Mouse (Mus musculus) ES-Bruce4 (cell line): ENCODE measurements around the gene Diexf. TPM values are rescaled to one million over a fixed set of nuclear protein-coding genes. Genes with fewer than 3 reads are reported as not detected.

Source experiments
- H3K27ac ChIP-seq: 2 replicates; pipeline ENCODE4 v1.5.1; 2012; ENCODE audit warnings: low read length, inconsistent platforms; ENCODE audit not compliant: insufficient read depth
- H3K27me3 ChIP-seq: 2 replicates; pipeline ENCODE4 v1.6.1; 2012; ENCODE audit warnings: mild to moderate bottlenecking, low read length, inconsistent platforms; ENCODE audit not compliant: control insufficient read depth, poor library complexity, insufficient read depth, severe bottlenecking
- H3K36me3 ChIP-seq: 2 replicates; pipeline ENCODE4 v1.6.1; 2012; ENCODE audit warnings: inconsistent platforms, mild to moderate bottlenecking, low read length, moderate library complexity; ENCODE audit not compliant: control insufficient read depth, poor library complexity, insufficient read depth, severe bottlenecking
- H3K4me1 ChIP-seq: one replicate; pipeline ENCODE4 v1.8.1; 2011; ENCODE audit warnings: low read length; ENCODE audit not compliant: control insufficient read depth, insufficient read depth
- H3K4me3 ChIP-seq: 2 replicates; pipeline ENCODE4 v1.5.1; 2011; ENCODE audit warnings: low read depth, mild to moderate bottlenecking, low read length
- H3K9ac ChIP-seq: 2 replicates; pipeline ENCODE4 v1.6.1; 2012; ENCODE audit warnings: low read depth, mild to moderate bottlenecking, inconsistent platforms; ENCODE audit not compliant: poor library complexity, severe bottlenecking
- H3K9me3 ChIP-seq: replicated peaks from 2 replicates; pipeline ENCODE4 v1.6.1; 2012; ENCODE audit warnings: mild to moderate bottlenecking, low read length, inconsistent platforms; ENCODE audit not compliant: control insufficient read depth, poor library complexity, insufficient read depth, severe bottlenecking
- CTCF ChIP-seq: IDR thresholded peaks from one replicate; pipeline ENCODE4 v1.8.1; 2011; ENCODE audit warnings: low read depth, low read length
- EP300 ChIP-seq: IDR thresholded peaks from 2 replicates; pipeline ENCODE4 v1.6.1; 2011; ENCODE audit warnings: low read depth, low read length; ENCODE audit not compliant: insufficient read depth
- POLR2A ChIP-seq: IDR thresholded peaks from one replicate; pipeline ENCODE4 v1.8.1; 2011; ENCODE audit warnings: low read length; ENCODE audit not compliant: insufficient read depth
- polyA plus RNA-seq: library from polyadenylated mRNA; stranded (reverse); fragments of >200 nt; gene quantifications from 2 replicates; pipeline ENCODE4 v1.2.4, GENCODE M21; 2011; ENCODE audit warnings: low read depth; ENCODE audit not compliant: missing spikeins, insufficient read depth, insufficient read length

Diexf gene
- polyA plus RNA-seq, 1 experiment = 70.6 TPM

- no peaks in the 10 kb centered on the region for H3K4me1 ChIP-seq
- H3K36me3 ChIP-seq = no peaks in the 10 kb centered on the region
- TF ChIP-seq CTCF (no peak), EP300 (no peak)
- no peak overlapping the region for H3K9ac ChIP-seq
- H3K27ac ChIP-seq = no peak overlapping the region
- no peaks in the 10 kb centered on the region for H3K27me3 ChIP-seq
- H3K4me3 ChIP-seq = no peak overlapping the region
- no peaks in the 10 kb centered on the region for H3K9me3 ChIP-seq
Measured at GRCm38 (mm10) chr1:193089683-193090082, 40.4 kb downstream of the Diexf start.

DNA sequence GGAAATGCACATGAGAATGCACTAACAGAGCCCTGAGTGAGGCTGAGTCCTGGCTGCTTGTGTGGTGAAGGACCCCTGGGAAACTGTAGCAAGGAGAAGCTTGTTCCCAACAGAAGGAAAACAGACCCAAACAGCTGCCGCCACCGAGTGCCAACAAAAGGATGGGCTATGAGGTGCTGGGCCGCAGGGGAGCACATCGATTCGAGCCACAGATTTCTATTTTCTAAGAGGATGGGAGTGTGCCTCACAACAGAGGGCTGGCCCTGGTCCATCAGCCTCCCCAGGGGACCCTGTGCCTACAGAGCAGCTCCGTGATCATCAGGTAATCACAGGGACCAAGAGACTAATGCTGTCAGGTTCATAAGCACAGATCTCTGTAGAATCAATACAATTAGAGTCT lies 40.9 kb downstream of the Diexf start:
- Histone ChIP-seq H3K36me3 (no peaks in the 10 kb centered on the region), H3K4me3 (no peak overlapping the region), H3K27ac (no peak overlapping the region), H3K27me3 (no peaks in the 10 kb centered on the region), H3K9me3 (no peaks in the 10 kb centered on the region), H3K9ac (no peak overlapping the region), H3K4me1 (no peaks in the 10 kb centered on the region)
- TF ChIP-seq EP300 (no peak), POLR2A (no peak), CTCF (no peak)

- Histone ChIP-seq H3K27ac (no peak overlapping the region), H3K36me3 (no peaks in the 10 kb centered on the region), H3K27me3 (no peaks in the 10 kb centered on the region), H3K9me3 (no peaks in the 10 kb centered on the region), H3K4me1 (no peaks in the 10 kb centered on the region), H3K4me3 (no peak overlapping the region), H3K9ac (no peak overlapping the region)
- TF ChIP-seq EP300 (no peak), CTCF (no peak), POLR2A (no peak)
Measured at GRCm38 (mm10) chr1:193086842-193087476, 43.1 kb downstream of the Diexf start.

GRCm38 (mm10) chr1:193086111-193086841 lies 43.8 kb downstream of the Diexf start:
- TF ChIP-seq POLR2A (no peak), EP300 (no peak), CTCF (no peak)
- Histone ChIP-seq H3K9ac (no peak overlapping the region), H3K36me3 (no peaks in the 10 kb centered on the region)

DNA sequence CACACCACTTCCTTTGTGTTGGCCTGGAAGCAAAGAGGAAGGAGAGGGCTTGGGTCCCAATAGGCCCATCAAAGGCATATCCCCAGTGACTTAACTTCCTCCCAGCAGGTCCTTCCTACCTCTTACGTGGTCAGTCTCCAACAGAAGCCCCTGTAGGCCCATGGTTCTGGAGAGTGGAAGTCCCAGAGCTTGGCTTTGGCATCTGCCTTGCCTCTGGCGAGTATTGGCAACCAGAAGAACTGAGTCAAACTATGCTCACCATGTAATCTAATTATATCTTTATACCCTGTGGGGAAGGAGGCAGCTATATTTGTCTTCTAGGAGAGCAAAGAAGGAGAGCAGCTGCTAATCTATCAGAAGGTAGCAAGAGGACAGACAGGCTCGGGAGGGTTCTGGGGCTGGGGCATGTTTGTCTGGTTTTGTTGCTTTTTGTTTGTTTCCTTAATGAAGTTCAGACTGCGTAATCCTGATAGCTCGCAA lies 44.5 kb downstream of the Diexf start:
- Histone ChIP-seq H3K9ac (no peak overlapping the region), H3K4me1 (no peaks in the 10 kb centered on the region), H3K4me3 (no peak overlapping the region), H3K27ac (no peak overlapping the region), H3K9me3 (no peaks in the 10 kb centered on the region), H3K36me3 (no peaks in the 10 kb centered on the region), H3K27me3 (no peaks in the 10 kb centered on the region; the same call in 1 of the 2 replicates)
- TF ChIP-seq POLR2A (no peak), EP300 (no peak), CTCF (no peak)

More at GRCm38 (mm10) chr1:193086111-193086841, 43.8 kb downstream of the Diexf start:
- H3K27ac ChIP-seq = no peak overlapping the region
- no peak overlapping the region for H3K4me3 ChIP-seq
- no peaks in the 10 kb centered on the region for H3K9me3 ChIP-seq
- no peaks in the 10 kb centered on the region for H3K4me1 ChIP-seq
- H3K27me3 ChIP-seq = no peaks in the 10 kb centered on the region

GRCm38 (mm10) chr1:193084016-193084415 lies 46.1 kb downstream of the Diexf start:
- Histone ChIP-seq H3K36me3 (no peaks in the 10 kb centered on the region), H3K27me3 (no peaks in the 10 kb centered on the region; the same call in 1 of the 2 replicates), H3K27ac (no peak overlapping the region), H3K9me3 (no peaks in the 10 kb centered on the region), H3K9ac (no peak overlapping the region), H3K4me3 (no peak overlapping the region), H3K4me1 (no peaks in the 10 kb centered on the region)
- TF ChIP-seq EP300 = no peak
- TF ChIP-seq CTCF = no peak
- TF ChIP-seq POLR2A = no peak
